Mouse (Mus musculus) liver, adult 2 months (tissue): ENCODE results near the gene Rela.
"Not testable (repeated sequence)": the region's sequence is repeated elsewhere in the genome, so short reads cannot be mapped to it uniquely, and the experiment has no call there.

Experiments
- CTCF ChIP-seq: fragments of 200-500 bp; IDR thresholded peaks from 2 replicates; pipeline ENCODE4 v1.5.1; 2011; ENCODE audit warnings: low read depth, low read length, control low read depth
- POLR2A ChIP-seq: fragments of 200-500 bp; IDR thresholded peaks from 2 replicates; pipeline ENCODE4 v1.6.1; 2011; ENCODE audit warnings: low read length, control low read depth; ENCODE audit not compliant: insufficient read depth; ENCODE audit errors: extremely low read depth

DNA sequence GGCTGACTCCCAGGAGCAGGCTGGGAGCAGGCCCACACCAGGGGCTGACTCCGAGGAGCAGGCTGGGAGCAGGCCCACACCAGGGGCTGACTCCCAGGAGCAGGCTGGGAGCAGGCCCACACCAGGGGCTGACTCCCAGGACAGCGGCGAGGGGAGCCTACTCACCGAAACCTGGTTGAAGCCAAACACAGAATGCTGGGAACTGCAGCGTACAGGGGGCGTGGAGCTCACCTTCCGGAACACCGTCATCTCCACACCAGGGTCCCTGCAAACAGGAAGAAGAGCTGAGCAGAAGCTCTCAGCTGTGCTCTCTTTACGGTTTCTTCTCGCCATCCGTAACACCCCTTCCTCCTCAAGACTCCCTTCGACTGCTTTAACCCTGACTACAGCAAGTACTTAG lies 49.7 kb downstream of the Rela start:
- TF ChIP-seq POLR2A, CTCF: not testable (repeated sequence)
